Mouse (Mus musculus) thymus, adult 2 months (tissue): ENCODE measurements around the gene Ppil3.

ENCODE experiments used
- CTCF ChIP-seq: fragments of 200-500 bp; IDR thresholded peaks from 2 replicates; pipeline ENCODE4 v1.5.1; 2012; ENCODE audit warnings: mild to moderate bottlenecking, control low read depth, low read length, moderate library complexity, borderline replicate concordance; ENCODE audit not compliant: control insufficient read depth, poor library complexity, insufficient read depth; ENCODE audit errors: extremely low read depth
- POLR2A ChIP-seq: fragments of 200-500 bp; IDR thresholded peaks from 2 replicates; pipeline ENCODE4 v1.6.1; 2012; ENCODE audit warnings: mild to moderate bottlenecking, low read length, control low read depth, moderate library complexity; ENCODE audit not compliant: control insufficient read depth, poor library complexity, insufficient read depth; ENCODE audit errors: extremely low read depth

GRCm38 (mm10) chr1:58416048-58416447 is 29.2 kb downstream of the Ppil3 start:
- TF ChIP-seq CTCF = no peak
- no peak for TF ChIP-seq POLR2A
